Mouse (Mus musculus) heart, embryonic 10.5 days (tissue): ENCODE data around the gene Zfp780b. TPM values are rescaled to one million over a fixed set of nuclear protein-coding genes. Genes with fewer than 3 reads are reported as not detected.
"Not testable (repeated sequence)": the region's sequence is repeated elsewhere in the genome, so short reads cannot be mapped to it uniquely, and the experiment has no call there.

Experiments used
- DNase-seq: peaks from one replicate; pipeline ENCODE4 v3.0.0-alpha.2; 2017; ENCODE audit warnings: low spot score
- H3K27ac ChIP-seq: fragments of 300-500 bp; sonication (generic); 2 replicates; pipeline ENCODE4 v1.5.1; 2016; ENCODE audit warnings: mild to moderate bottlenecking
- H3K27me3 ChIP-seq: fragments of 300-500 bp; sonication (generic); 2 replicates; pipeline ENCODE4 v1.6.1; 2016; ENCODE audit warnings: mild to moderate bottlenecking; ENCODE audit not compliant: poor library complexity, insufficient read depth, severe bottlenecking
- H3K36me3 ChIP-seq: fragments of 300-500 bp; sonication (generic); 2 replicates; pipeline ENCODE4 v1.6.1; 2016; ENCODE audit warnings: mild to moderate bottlenecking, moderate library complexity
- H3K4me1 ChIP-seq: fragments of 300-500 bp; sonication (generic); 2 replicates; pipeline ENCODE4 v1.6.1; 2016; ENCODE audit warnings: mild to moderate bottlenecking
- H3K4me3 ChIP-seq: fragments of 300-500 bp; sonication (generic); 2 replicates; pipeline ENCODE4 v1.5.1; 2016; ENCODE audit warnings: mild to moderate bottlenecking, moderate library complexity
- H3K9me3 ChIP-seq: fragments of 300-500 bp; sonication (generic); 2 replicates; pipeline ENCODE4 v1.6.1; 2016; ENCODE audit warnings: mild to moderate bottlenecking, moderate library complexity
- WGBS: fragments of 180-500 bp; shearing (Covaris S2); methylation state at CpG from one replicate; pipeline ENCODE4 v1.1.7; 2016; 5-methylcytosine and 5-hydroxymethylcytosine counted together
- polyA plus RNA-seq: library from polyadenylated mRNA; unstranded; fragments of >200 nt; fragmentation: Nextera tagmentation; extraction: Ambion mirVana; gene quantifications from 2 replicates; pipeline ENCODE4 v1.2.1, GENCODE M21; 2016

The Zfp780b gene
- polyA plus RNA-seq, 1 experiment from 2014 or later, result 15.5 TPM

GRCm38 (mm10) chr7:27910952-27911351 lies 68.0 kb downstream of the Zfp780b start:
- not testable (repeated sequence) for H3K27me3 ChIP-seq, H3K9me3 ChIP-seq, H3K27ac ChIP-seq, DNase-seq, H3K4me1 ChIP-seq, H3K4me3 ChIP-seq
- H3K36me3 ChIP-seq, result peaks cover 42% of the 10 kb centered on the region
- WGBS, result 86% methylated on average over 4 of the region's 4 CpGs

Other genes starting within 250 kb of the Zfp780b start
- gene Zfp60, start 247.8 kb downstream of the Zfp780b start, polyA plus RNA-seq, result 23.8 and 28.7 TPM in 2 replicates
- 1.3 and 1.6 TPM in 2 replicates for gene Zfp626, start 172.0 kb downstream of the Zfp780b start, polyA plus RNA-seq
- 6.9 and 7.4 TPM in 2 replicates for gene Zfp59, start 140.6 kb downstream of the Zfp780b start, polyA plus RNA-seq
- 4.4 and 4.7 TPM in 2 replicates for gene Zfp607a, start 121.6 kb downstream of the Zfp780b start, polyA plus RNA-seq
- gene Zfp974, start 49.7 kb downstream of the Zfp780b start, polyA plus RNA-seq, result 7.0 and 7.8 TPM in 2 replicates
- 4.0 and 7.0 TPM in 2 replicates for gene Zfp850, start 34.9 kb upstream of the Zfp780b start, polyA plus RNA-seq
- 315 and 364 TPM in 2 replicates for gene Psmc4, start 70.9 kb upstream of the Zfp780b start, polyA plus RNA-seq
- 0.41 TPM in 1 of 2 replicates, not detected in the other for gene Fcgbp, start 92.1 kb upstream of the Zfp780b start, polyA plus RNA-seq
- 0.05 and 0.06 TPM in 2 replicates for gene 9530053A07Rik, start 150.3 kb upstream of the Zfp780b start, polyA plus RNA-seq
- gene Fbl, start 190.5 kb upstream of the Zfp780b start, polyA plus RNA-seq, result 101 and 140 TPM in 2 replicates
- 9.9 and 10.4 TPM in 2 replicates for gene Dyrk1b, start 200.3 kb upstream of the Zfp780b start, polyA plus RNA-seq